Mouse (Mus musculus) olfactory bulb, adult 2 months (tissue): ENCODE results near the gene Slc2a4.

ENCODE experiments used
- CTCF ChIP-seq: fragments of 200-500 bp; IDR thresholded peaks from 2 replicates; pipeline ENCODE4 v1.5.1; 2012; ENCODE audit warnings: low read depth, mild to moderate bottlenecking, low read length, moderate library complexity; ENCODE audit not compliant: insufficient read depth
- POLR2A ChIP-seq: fragments of 200-500 bp; IDR thresholded peaks from 2 replicates; pipeline ENCODE4 v1.6.1; 2012; ENCODE audit warnings: mild to moderate bottlenecking, low read depth, low read length, moderate library complexity; ENCODE audit not compliant: insufficient read depth

GRCm38 (mm10) chr11:69922012-69922756 lies 25.8 kb downstream of the Slc2a4 start:
- no peak for TF ChIP-seq POLR2A
- no peak for TF ChIP-seq CTCF
